Mouse (Mus musculus) kidney, adult 9 months (tissue): ENCODE measurements at regions not wholly inside any gene's neighbourhood (a gene's known extent, or its start where the extent isn't known, plus 50 kb on each side); places are given as distances from the start of the nearest gene placed in this dataset.

Experiments
- DNase-seq: peaks from one replicate; pipeline ENCODE4 v3.0.0; 2022

- DNase-seq, result no peak
These were observed 52.0 kb upstream of the Dynlrb2 start for GRCm38 (mm10) chr8:116452806-116453205.

GRCm38 (mm10) chr8:116451397-116451796, 53.4 kb upstream of the Dynlrb2 start:
- no peak for DNase-seq

- peak; percentile 42 for DNase-seq
These were observed 57.3 kb upstream of the Dynlrb2 start for GRCm38 (mm10) chr8:116447452-116447851.

- DNase-seq, result no peak
These were observed 61.9 kb upstream of the Dynlrb2 start for GRCm38 (mm10) chr8:116442827-116443226.

GRCm38 (mm10) chr8:116438895-116439294, 65.9 kb upstream of the Dynlrb2 start:
- peak; percentile 76 for DNase-seq

GRCm38 (mm10) chr8:116435268-116435980, 69.3 kb upstream of the Dynlrb2 start:
- peak; percentile 77 for DNase-seq

GRCm38 (mm10) chr8:116430051-116430450, 74.7 kb upstream of the Dynlrb2 start:
- DNase-seq, result no peak

GRCm38 (mm10) chr8:116429649-116430048, 75.1 kb upstream of the Dynlrb2 start:
- DNase-seq, result no peak

GRCm38 (mm10) chr8:116422826-116423225, 81.9 kb upstream of the Dynlrb2 start:
- no peak for DNase-seq

GRCm38 (mm10) chr8:116412703-116413102, 92.1 kb upstream of the Dynlrb2 start:
- no peak for DNase-seq

GRCm38 (mm10) chr8:116410041-116410440, 94.7 kb upstream of the Dynlrb2 start:
- DNase-seq, result no peak

GRCm38 (mm10) chr8:116409011-116409410, 95.8 kb upstream of the Dynlrb2 start:
- DNase-seq, result no peak

GRCm38 (mm10) chr8:116404571-116404970, 100.2 kb upstream of the Dynlrb2 start:
- DNase-seq, result no peak

- no peak for DNase-seq
These were observed 101.4 kb upstream of the Dynlrb2 start for GRCm38 (mm10) chr8:116403366-116403765.

- DNase-seq, result peak; percentile 80
These were observed 105.3 kb upstream of the Dynlrb2 start for GRCm38 (mm10) chr8:116399452-116399851.

GRCm38 (mm10) chr8:116398565-116399205, 106.1 kb upstream of the Dynlrb2 start:
- peak; percentile 17 for DNase-seq

GRCm38 (mm10) chr8:116385193-116385955, 119.4 kb upstream of the Dynlrb2 start:
- DNase-seq, result no peak

- DNase-seq, result no peak
These were observed 120.2 kb upstream of the Dynlrb2 start for GRCm38 (mm10) chr8:116384418-116385089.

- DNase-seq, result no peak
These were observed 121.0 kb upstream of the Dynlrb2 start for GRCm38 (mm10) chr8:116383495-116384417.

- DNase-seq, result no peak
These were observed 121.7 kb upstream of the Dynlrb2 start for GRCm38 (mm10) chr8:116383036-116383435.

- peak; percentile 19 for DNase-seq
These were observed 124.2 kb upstream of the Dynlrb2 start for GRCm38 (mm10) chr8:116380601-116381000.

GRCm38 (mm10) chr8:116379851-116380250, 124.9 kb upstream of the Dynlrb2 start:
- DNase-seq, result no peak
